Mouse (Mus musculus) forebrain, postnatal 0 days (tissue): ENCODE measurements around the gene Vdr. TPM values are rescaled to one million over a fixed set of nuclear protein-coding genes. Genes with fewer than 3 reads are reported as not detected.
A peak's percentile ranks its signal among the peaks of the same experiment; 100 is the strongest.

ENCODE experiments used
- ATAC-seq: fragments of 200-750 bp; cut with Nextera tagmentation; 2 replicates; pipeline ENCODE4 v1.8.0; 2017; ENCODE audit warnings: mild to moderate bottlenecking, moderate library complexity
- DNase-seq: peaks from one replicate; pipeline ENCODE4 v3.0.0-alpha.2; 2015
- H3K27ac ChIP-seq: fragments of 300-500 bp; sonication (generic); 2 replicates; pipeline ENCODE4 v1.5.1; 2014; ENCODE audit warnings: low read depth, mild to moderate bottlenecking, antibody characterized with exemption, low read length, moderate library complexity, mixed read lengths
- H3K27me3 ChIP-seq: fragments of 300-500 bp; sonication (generic); 2 replicates; pipeline ENCODE4 v1.6.1; 2014; ENCODE audit warnings: mild to moderate bottlenecking, low read length, mixed read lengths; ENCODE audit not compliant: insufficient read depth
- H3K36me3 ChIP-seq: fragments of 300-500 bp; sonication (generic); 2 replicates; pipeline ENCODE4 v1.6.1; 2014; ENCODE audit warnings: mild to moderate bottlenecking, moderate library complexity; ENCODE audit not compliant: insufficient read depth
- H3K4me1 ChIP-seq: fragments of 300-500 bp; sonication (generic); 2 replicates; pipeline ENCODE4 v1.6.1; 2014; ENCODE audit warnings: antibody characterized with exemption; ENCODE audit not compliant: insufficient read depth
- H3K4me2 ChIP-seq: fragments of 300-500 bp; sonication (generic); 2 replicates; pipeline ENCODE4 v1.6.1; 2014; ENCODE audit warnings: low read depth, mild to moderate bottlenecking, moderate library complexity
- H3K4me3 ChIP-seq: fragments of 300-500 bp; sonication (generic); 2 replicates; pipeline ENCODE4 v1.5.1; 2014; ENCODE audit warnings: low read depth, low read length, mixed read lengths
- H3K9ac ChIP-seq: fragments of 300-500 bp; sonication (generic); 2 replicates; pipeline ENCODE4 v1.6.1; 2014; ENCODE audit warnings: mild to moderate bottlenecking
- H3K9me3 ChIP-seq: fragments of 300-500 bp; sonication (generic); 2 replicates; pipeline ENCODE4 v1.6.1; 2016; ENCODE audit warnings: low read length
- CTCF ChIP-seq: sonication (generic); IDR thresholded peaks from 2 replicates; pipeline ENCODE4 v1.5.1; 2016; ENCODE audit warnings: antibody characterized with exemption, control low read depth, low read depth
- WGBS: fragments of 180-500 bp; shearing (Covaris S2); extraction: QIAGEN DNeasy Blood & Tissue Kit; methylation state at CpG from one replicate; pipeline ENCODE4 v1.1.7; 2014; 5-methylcytosine and 5-hydroxymethylcytosine counted together
- polyA plus RNA-seq: library from polyadenylated mRNA; unstranded; fragments of >200 nt; fragmentation: Nextera tagmentation; extraction: Ambion mirVana; gene quantifications from 2 replicates; pipeline ENCODE4 v1.2.1, GENCODE M21; 2015
- total RNA-seq: library from RNA; depleted of rRNA; stranded (reverse); fragments of >200 nt; gene quantifications from 2 replicates; pipeline ENCODE4 v1.2.3, GENCODE M21; 2014; rRNA removed

Gene Vdr
- total and polyA plus RNA-seq, 2 experiments from 2014 or later, result 0.05 to 0.76 TPM

DNA sequence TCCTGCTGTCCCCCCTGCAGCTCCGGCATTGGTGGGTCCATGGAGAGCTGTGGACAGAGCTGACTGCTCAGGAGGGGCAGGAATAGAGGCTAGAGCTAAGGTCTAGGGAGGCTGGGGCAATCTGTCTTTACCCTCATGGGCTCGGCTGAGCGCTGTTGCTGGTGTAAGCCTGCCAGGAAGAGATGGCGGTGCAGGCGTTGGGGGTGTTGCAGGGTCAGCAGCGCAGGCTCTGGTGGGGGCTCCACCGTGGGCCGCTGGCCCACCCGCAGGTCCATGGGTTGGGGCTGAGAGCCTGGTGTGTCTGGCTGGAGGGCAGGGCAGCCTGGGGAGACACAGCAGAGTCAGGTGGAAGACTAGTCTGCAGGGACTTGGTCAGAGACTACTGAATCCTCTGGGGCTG is 99.1 kb downstream of the Vdr start:
- Histone ChIP-seq H3K9me3 (no peaks in the 10 kb centered on the region), H3K4me3 (no peak overlapping the region), H3K4me2 (no peak overlapping the region), H3K9ac (no peak overlapping the region), H3K4me1 (peaks cover 8% of the 10 kb centered on the region), H3K27me3 (no peaks in the 10 kb centered on the region), H3K36me3 (peaks cover 42% of the 10 kb centered on the region), H3K27ac (0 out of 2 replicates have a peak overlapping the region, but pooled peaks have one; percentile 9)
- 89% methylated on average over 9 of the region's 9 CpGs for WGBS
- TF ChIP-seq CTCF, result no peak
- DNase-seq (no peak), ATAC-seq (no peak)

DNA sequence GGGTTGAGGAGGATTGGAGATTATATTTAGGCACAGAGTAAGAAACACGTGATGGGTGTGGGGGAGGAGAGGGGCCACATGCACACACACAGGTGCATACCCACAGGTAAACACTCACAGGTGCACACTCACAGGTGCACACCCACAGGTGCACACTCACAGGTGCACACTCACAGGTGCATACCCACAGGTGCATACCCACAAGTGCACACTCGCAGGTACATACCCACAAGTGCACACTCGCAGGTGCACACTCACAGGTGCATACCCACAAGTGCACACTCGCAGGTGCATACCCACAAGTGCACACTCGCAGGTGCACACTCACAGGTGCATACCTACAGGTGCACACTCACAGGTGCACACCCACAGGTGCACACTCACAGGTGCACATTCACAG is 100.0 kb downstream of the Vdr start:
- no peak for ATAC-seq
- no peak overlapping the region for H3K27ac ChIP-seq
- DNase-seq, result no peak
- no peaks in the 10 kb centered on the region for H3K9me3 ChIP-seq
- TF ChIP-seq CTCF, result no peak
- no peak overlapping the region for H3K4me3 ChIP-seq
- H3K36me3 ChIP-seq, result peaks cover 45% of the 10 kb centered on the region
- no peak overlapping the region for H3K9ac ChIP-seq
- H3K4me2 ChIP-seq, result no peak overlapping the region
- WGBS, result 92% methylated on average over 5 of the region's 5 CpGs
- H3K4me1 ChIP-seq, result peaks cover 8% of the 10 kb centered on the region
- H3K27me3 ChIP-seq, result no peaks in the 10 kb centered on the region

DNA sequence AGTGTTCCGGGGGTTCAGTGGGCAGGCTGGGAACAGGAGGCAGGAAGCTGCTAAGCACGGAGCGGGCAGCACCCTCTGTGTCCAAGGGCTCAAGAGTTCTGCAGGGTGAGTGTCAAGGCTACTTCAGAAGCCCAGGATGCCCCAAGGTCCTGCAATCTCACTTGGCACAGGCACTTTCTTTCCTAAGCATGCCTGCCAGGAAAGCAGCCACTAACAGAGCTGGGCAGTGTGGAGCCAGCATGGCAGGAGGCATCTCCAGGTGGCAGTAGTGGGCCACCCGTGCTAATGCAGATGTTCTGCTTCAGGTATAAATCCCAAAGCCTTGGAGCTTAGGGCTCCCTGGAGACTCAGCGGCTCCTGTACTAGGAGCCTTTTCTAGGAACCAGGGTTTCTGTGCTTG is 100.5 kb downstream of the Vdr start:
- no peak overlapping the region for H3K27ac ChIP-seq
- no peak overlapping the region for H3K9ac ChIP-seq

DNA sequence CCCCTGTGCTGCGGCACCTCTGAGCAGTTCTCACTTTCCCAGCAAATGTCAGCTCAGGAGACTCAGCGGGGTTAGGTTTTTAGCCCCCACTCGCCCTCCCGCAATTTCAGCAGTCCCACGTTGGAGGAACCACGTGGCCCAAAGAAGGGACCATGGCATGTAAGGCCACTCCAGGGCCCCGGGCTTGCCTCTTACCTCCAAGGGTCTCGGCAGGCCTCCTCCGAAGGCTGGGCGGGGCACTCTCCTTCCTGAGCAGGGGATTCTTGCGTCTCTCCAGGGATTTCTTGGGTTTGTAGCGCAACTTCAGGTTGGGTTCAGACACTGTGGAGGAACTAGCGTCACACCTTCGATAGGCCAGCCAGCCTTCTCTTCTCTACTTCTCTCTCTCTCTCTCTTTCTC is 101.2 kb downstream of the Vdr start:
- Histone ChIP-seq H3K4me3 (no peak overlapping the region), H3K4me1 (peaks cover 8% of the 10 kb centered on the region), H3K36me3 (peaks cover 50% of the 10 kb centered on the region), H3K27me3 (no peaks in the 10 kb centered on the region), H3K9ac (no peak overlapping the region), H3K9me3 (no peaks in the 10 kb centered on the region), H3K27ac (no peak overlapping the region), H3K4me2 (no peak overlapping the region)
- no peak for ATAC-seq
- no peak for DNase-seq
- TF ChIP-seq CTCF, result no peak
- 91% methylated on average over 14 of the region's 14 CpGs for WGBS

More for the DNA sequence above, 100.5 kb downstream of the Vdr start:
- Histone ChIP-seq H3K4me2 (no peak overlapping the region), H3K4me1 (peaks cover 8% of the 10 kb centered on the region), H3K9me3 (no peaks in the 10 kb centered on the region), H3K36me3 (peaks cover 47% of the 10 kb centered on the region), H3K27me3 (no peaks in the 10 kb centered on the region), H3K4me3 (no peak overlapping the region)
- 86% methylated on average over 5 of the region's 5 CpGs for WGBS
- ATAC-seq, result no peak
- no peak for DNase-seq
- peak; percentile 61 for TF ChIP-seq CTCF

DNA sequence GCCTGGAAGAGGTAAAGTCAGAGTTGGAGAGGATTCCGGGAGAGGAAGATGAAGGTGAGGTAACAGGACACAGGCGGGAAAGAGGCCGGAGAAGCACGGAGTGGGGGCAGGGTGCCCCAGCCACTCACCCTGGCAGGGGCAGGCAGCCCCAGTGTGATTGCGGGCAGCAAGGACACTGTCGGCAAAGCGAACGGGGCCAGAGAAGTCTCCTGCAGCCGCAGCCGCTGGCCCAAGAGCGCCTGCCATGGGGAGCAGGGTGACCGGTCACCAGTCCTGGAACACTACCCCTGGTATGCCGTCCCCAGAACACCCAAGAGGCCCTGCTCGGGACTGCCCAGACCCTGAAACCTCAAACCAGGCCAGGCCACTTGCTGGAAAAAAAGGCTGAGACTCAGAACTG is 101.9 kb downstream of the Vdr start:
- ATAC-seq (no peak), DNase-seq (no peak)
- no peak for TF ChIP-seq CTCF
- H3K4me2 ChIP-seq, result no peak overlapping the region
- H3K4me3 ChIP-seq, result no peak overlapping the region
- no peaks in the 10 kb centered on the region for H3K9me3 ChIP-seq
- H3K4me1 ChIP-seq, result peaks cover 5% of the 10 kb centered on the region
- H3K9ac ChIP-seq, result no peak overlapping the region
- no peak overlapping the region for H3K27ac ChIP-seq
- H3K27me3 ChIP-seq, result no peaks in the 10 kb centered on the region
- WGBS, result 90% methylated on average over 14 of the region's 14 CpGs
- peaks cover 50% of the 10 kb centered on the region for H3K36me3 ChIP-seq

DNA sequence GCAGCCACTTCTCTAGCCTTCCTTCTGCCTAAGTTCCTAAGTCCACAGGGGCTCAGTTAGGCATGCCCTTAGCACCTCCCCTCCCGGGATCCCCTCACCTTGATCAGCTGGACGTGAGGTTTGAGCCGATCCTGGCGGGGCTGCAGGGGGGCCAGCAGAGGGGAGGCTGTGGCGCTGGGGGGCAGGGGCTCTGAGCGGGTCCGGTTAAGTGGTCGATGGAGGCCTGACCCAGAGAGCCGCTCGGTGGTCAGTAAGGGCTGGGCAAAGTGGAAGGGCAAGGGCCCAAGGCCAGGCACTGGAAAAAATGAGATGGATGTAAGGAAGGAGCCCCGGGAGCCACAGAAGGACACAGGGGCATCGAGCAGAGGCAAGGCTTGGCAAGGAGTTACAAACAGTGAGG is 102.6 kb downstream of the Vdr start:
- H3K4me3 ChIP-seq, result no peak overlapping the region
- H3K9me3 ChIP-seq, result no peaks in the 10 kb centered on the region
- no peak overlapping the region for H3K9ac ChIP-seq
- H3K4me1 ChIP-seq, result no peaks in the 10 kb centered on the region; the same call in 1 of the 2 replicates
- H3K4me2 ChIP-seq, result no peak overlapping the region
- TF ChIP-seq CTCF, result no peak
- no peak for DNase-seq
- 76% methylated on average over 12 of the region's 12 CpGs for WGBS
- no peaks in the 10 kb centered on the region for H3K27me3 ChIP-seq
- ATAC-seq, result no peak
- H3K27ac ChIP-seq, result no peak overlapping the region
- H3K36me3 ChIP-seq, result peaks cover 50% of the 10 kb centered on the region

Other genes with a start within 250 kb of the Vdr start
- 39.6 and 45.5 TPM in 2 replicates for gene Rpap3, start 204.8 kb downstream of the Vdr start, total RNA-seq
- 45.6 and 47.7 TPM in 2 replicates for gene Rpap3, start 204.8 kb downstream of the Vdr start, polyA plus RNA-seq
- 0.14 and 0.15 TPM in 2 replicates for gene Endou, start 179.3 kb downstream of the Vdr start, total RNA-seq
- 0.18 and 0.34 TPM in 2 replicates for gene Endou, start 179.3 kb downstream of the Vdr start, polyA plus RNA-seq
- 16.6 and 22.0 TPM in 2 replicates for gene Rapgef3, start 142.7 kb downstream of the Vdr start, total RNA-seq
- gene Rapgef3, start 142.7 kb downstream of the Vdr start, polyA plus RNA-seq, result 6.5 and 8.7 TPM in 2 replicates
- 40.2 and 56.4 TPM in 2 replicates for gene Slc48a1, start 132.1 kb downstream of the Vdr start, total RNA-seq
- gene Slc48a1, start 132.1 kb downstream of the Vdr start, polyA plus RNA-seq, result 123 and 135 TPM in 2 replicates
- gene Hdac7, start 66.1 kb downstream of the Vdr start, total RNA-seq, result 20.7 and 29.4 TPM in 2 replicates
- 16.2 and 21.6 TPM in 2 replicates for gene Hdac7, start 66.1 kb downstream of the Vdr start, polyA plus RNA-seq
- 44.4 and 50.8 TPM in 2 replicates for gene Tmem106c, start 53.6 kb upstream of the Vdr start, total RNA-seq
- gene Tmem106c, start 53.6 kb upstream of the Vdr start, polyA plus RNA-seq, result 62.8 and 66.1 TPM in 2 replicates
- 7.6 and 28.3 TPM in 2 replicates for gene Col2a1, start 94.1 kb upstream of the Vdr start, total RNA-seq
- 2.5 and 4.9 TPM in 2 replicates for gene Col2a1, start 94.1 kb upstream of the Vdr start, polyA plus RNA-seq
- gene Pfkm, start 182.0 kb upstream of the Vdr start, total RNA-seq, result 90.1 and 91.9 TPM in 2 replicates
- gene Pfkm, start 182.0 kb upstream of the Vdr start, polyA plus RNA-seq, result 76.4 and 86.3 TPM in 2 replicates
- gene Senp1, start 183.1 kb upstream of the Vdr start, total RNA-seq, result 13.6 and 19.8 TPM in 2 replicates
- 8.5 and 12.2 TPM in 2 replicates for gene Senp1, start 183.1 kb upstream of the Vdr start, polyA plus RNA-seq